Mouse (Mus musculus) liver, adult 2 months (tissue): ENCODE measurements around the gene Atp2b1. TPM values are rescaled to one million over a fixed set of nuclear protein-coding genes. Genes with fewer than 3 reads are reported as not detected.

Source experiments
- DNase-seq: peaks from one replicate; pipeline ENCODE4 v3.0.0-alpha.2; 2011; ENCODE audit warnings: low read depth, low spot score; ENCODE audit errors: extremely low read depth
- H3K27ac ChIP-seq: fragments of 200-500 bp; replicated peaks from 2 replicates; pipeline ENCODE4 v1.5.1; 2012; ENCODE audit warnings: low read depth, mild to moderate bottlenecking, control low read depth, inconsistent platforms, low read length; ENCODE audit not compliant: insufficient read depth
- H3K27me3 ChIP-seq: fragments of 200-500 bp; 2 replicates; pipeline ENCODE4 v1.6.1; 2012; ENCODE audit warnings: mild to moderate bottlenecking, moderate library complexity, low read length, inconsistent platforms; ENCODE audit not compliant: control insufficient read depth, insufficient read depth
- H3K36me3 ChIP-seq: fragments of 200-500 bp; 2 replicates; pipeline ENCODE4 v1.6.1; 2012; ENCODE audit warnings: low read length, inconsistent platforms; ENCODE audit not compliant: control insufficient read depth, insufficient read depth
- H3K4me1 ChIP-seq: fragments of 200-500 bp; 2 replicates; pipeline ENCODE4 v1.6.1; 2011; ENCODE audit warnings: low read length; ENCODE audit not compliant: control insufficient read depth, insufficient read depth
- H3K4me3 ChIP-seq: fragments of 200-500 bp; 2 replicates; pipeline ENCODE4 v1.5.1; 2011; ENCODE audit warnings: low read depth, mild to moderate bottlenecking, control low read depth, low read length, moderate library complexity; ENCODE audit not compliant: insufficient read depth
- H3K79me2 ChIP-seq: fragments of 200-500 bp; 2 replicates; pipeline ENCODE4 v1.6.1; 2012; ENCODE audit warnings: inconsistent platforms, mild to moderate bottlenecking, low read length, moderate library complexity; ENCODE audit not compliant: control insufficient read depth, insufficient read depth
- H3K9ac ChIP-seq: fragments of 200-500 bp; 2 replicates; pipeline ENCODE4 v1.6.1; 2012; ENCODE audit warnings: low read depth, mild to moderate bottlenecking, control low read depth, inconsistent platforms, low read length
- CTCF ChIP-seq: fragments of 200-500 bp; IDR thresholded peaks from 2 replicates; pipeline ENCODE4 v1.5.1; 2011; ENCODE audit warnings: low read depth, low read length, control low read depth
- POLR2A ChIP-seq: fragments of 200-500 bp; IDR thresholded peaks from 2 replicates; pipeline ENCODE4 v1.6.1; 2011; ENCODE audit warnings: low read length, control low read depth; ENCODE audit not compliant: insufficient read depth; ENCODE audit errors: extremely low read depth
- WGBS: fragments of 180-500 bp; shearing (Covaris S2); methylation state at CpG from one replicate; pipeline ENCODE4 v1.1.7; 2018; 5-methylcytosine and 5-hydroxymethylcytosine counted together
- polyA plus RNA-seq: library from polyadenylated mRNA; depleted of rRNA; stranded (reverse); fragments of >200 nt; gene quantifications from 2 replicates; pipeline ENCODE4 v1.2.3, GENCODE M21; 2012
- total RNA-seq: library from RNA; depleted of rRNA; stranded (reverse); fragments of >200 nt; gene quantifications from 2 replicates; pipeline ENCODE4 v1.2.3, GENCODE M21; 2014

Atp2b1 gene
- total and polyA plus RNA-seq, 2 experiments: 5.2 to 28.8 TPM

GRCm38 (mm10) chr10:98906941-98907549, 7.2 kb upstream of the Atp2b1 start:
- H3K27ac ChIP-seq: no peak overlapping the region

GRCm38 (mm10) chr10:98913610-98913960, 621 bp upstream of the Atp2b1 start:
- Histone ChIP-seq H3K36me3 (no peaks in the 10 kb centered on the region), H3K27me3 (no peaks in the 10 kb centered on the region), H3K4me3 (peak overlapping the region; percentile 76), H3K27ac (peak overlapping the region; percentile 94), H3K4me1 (peaks cover 3% of the 10 kb centered on the region), H3K9ac (peak overlapping the region; percentile 93), H3K79me2 (peaks cover 16% of the 10 kb centered on the region)
- WGBS: under 1% methylated on average over 19 of the region's 19 CpGs
- DNase-seq: no peak
- no peak for TF ChIP-seq CTCF
- no peak for TF ChIP-seq POLR2A

More at GRCm38 (mm10) chr10:98906941-98907549, 7.2 kb upstream of the Atp2b1 start:
- Histone ChIP-seq H3K79me2 (no peaks in the 10 kb centered on the region), H3K4me3 (no peak overlapping the region), H3K9ac (no peak overlapping the region), H3K36me3 (no peaks in the 10 kb centered on the region), H3K27me3 (no peaks in the 10 kb centered on the region), H3K4me1 (no peaks in the 10 kb centered on the region; the same call in 1 of the 2 replicates)
- TF ChIP-seq POLR2A (no peak), CTCF (no peak)
- 43% methylated on average over 5 of the region's 5 CpGs for WGBS
- DNase-seq: no peak

- peaks cover 3% of the 10 kb centered on the region for H3K4me1 ChIP-seq
- peak; percentile 42 for DNase-seq
- no peaks in the 10 kb centered on the region for H3K27me3 ChIP-seq
- H3K79me2 ChIP-seq: peaks cover 19% of the 10 kb centered on the region
- under 1% methylated on average over 44 of the region's 62 CpGs for WGBS
- no peaks in the 10 kb centered on the region for H3K36me3 ChIP-seq
- H3K27ac ChIP-seq: peak overlapping the region; percentile 85
- H3K9ac ChIP-seq: peak overlapping the region; percentile 89
- H3K4me3 ChIP-seq: peak overlapping the region; percentile 88
- 0 out of 2 replicates have a peak, but pooled peaks have one; percentile 50 for TF ChIP-seq POLR2A
- peak; percentile 16; the same call in 1 of the 2 replicates for TF ChIP-seq CTCF
These were observed 620 bp downstream of the Atp2b1 start for GRCm38 (mm10) chr10:98914810-98915241.

- Histone ChIP-seq H3K27ac (no peak overlapping the region), H3K27me3 (no peaks in the 10 kb centered on the region), H3K4me1 (peaks cover 3% of the 10 kb centered on the region), H3K9ac (peak overlapping the region; percentile 89), H3K36me3 (no peaks in the 10 kb centered on the region), H3K4me3 (peak overlapping the region; percentile 88), H3K79me2 (peaks cover 19% of the 10 kb centered on the region)
- DNase-seq: no peak
- TF ChIP-seq CTCF (no peak), POLR2A (no peak)
- 0% methylated on average over 54 of the region's 54 CpGs for WGBS
These were observed 1.3 kb downstream of the Atp2b1 start for GRCm38 (mm10) chr10:98915398-98915931.

GRCm38 (mm10) chr10:98916011-98916780, 2.0 kb downstream of the Atp2b1 start:
- DNase-seq: no peak

More at GRCm38 (mm10) chr10:98916011-98916780, 2.0 kb downstream of the Atp2b1 start:
- Histone ChIP-seq H3K27me3 (no peaks in the 10 kb centered on the region), H3K9ac (peak overlapping the region; percentile 89), H3K27ac (no peak overlapping the region), H3K4me1 (peaks cover 3% of the 10 kb centered on the region), H3K36me3 (no peaks in the 10 kb centered on the region), H3K4me3 (peak overlapping the region; percentile 88), H3K79me2 (peaks cover 19% of the 10 kb centered on the region)
- WGBS: 12% methylated on average over 22 of the region's 22 CpGs
- TF ChIP-seq CTCF (no peak), POLR2A (no peak)
